Mouse (Mus musculus): ENCODE results near the gene Fgfr2. TPM values are rescaled to one million over a fixed set of nuclear protein-coding genes. Genes with fewer than 3 reads are reported as not detected.

Gene Fgfr2
- polyA plus RNA-seq, 1 experiment from 2014 or later: not detected

DNA sequence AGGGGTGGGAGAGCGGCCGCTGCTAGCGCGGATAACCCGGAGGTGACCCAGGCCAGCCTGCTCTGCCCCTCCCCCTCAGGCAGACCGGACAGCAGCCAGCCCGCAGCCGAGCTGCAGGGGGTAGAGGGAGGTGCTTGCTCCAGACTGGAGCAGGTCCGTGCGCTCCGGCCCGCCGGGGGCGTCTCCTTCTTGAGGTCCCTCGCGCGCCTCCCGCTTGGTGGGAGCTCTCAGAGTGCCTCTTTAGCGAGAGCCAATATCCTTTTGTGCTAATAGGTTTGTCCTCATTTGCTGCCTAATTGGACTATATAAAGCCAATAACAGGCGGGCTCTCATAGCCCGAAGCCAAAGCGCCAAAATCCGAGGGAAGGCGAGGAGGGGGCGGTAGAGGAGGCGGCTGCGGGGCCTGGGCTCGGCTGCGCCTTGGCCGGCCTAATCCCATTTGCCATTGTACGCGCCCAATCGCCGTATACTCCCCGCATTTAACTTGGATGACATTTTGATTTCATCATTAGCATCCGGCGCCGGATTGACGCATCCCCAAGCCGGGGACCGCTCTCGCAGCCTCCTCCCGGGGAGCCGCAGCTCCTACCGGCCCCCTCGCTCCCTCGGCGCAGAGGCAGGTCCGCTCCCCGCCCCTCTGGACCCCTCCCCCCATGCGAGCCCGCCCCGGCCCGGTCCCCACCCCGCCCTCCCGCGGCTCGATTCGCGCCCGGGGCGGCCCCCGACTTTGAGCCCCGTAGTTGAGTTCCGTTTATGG, 1580.9 kb downstream of the Fgfr2 start, which contains the start of gene Hmx3:
Gene Hmx3, plus strand, starts transcription at position 753 of the 757 bp plus-strand sequence.

DNA sequence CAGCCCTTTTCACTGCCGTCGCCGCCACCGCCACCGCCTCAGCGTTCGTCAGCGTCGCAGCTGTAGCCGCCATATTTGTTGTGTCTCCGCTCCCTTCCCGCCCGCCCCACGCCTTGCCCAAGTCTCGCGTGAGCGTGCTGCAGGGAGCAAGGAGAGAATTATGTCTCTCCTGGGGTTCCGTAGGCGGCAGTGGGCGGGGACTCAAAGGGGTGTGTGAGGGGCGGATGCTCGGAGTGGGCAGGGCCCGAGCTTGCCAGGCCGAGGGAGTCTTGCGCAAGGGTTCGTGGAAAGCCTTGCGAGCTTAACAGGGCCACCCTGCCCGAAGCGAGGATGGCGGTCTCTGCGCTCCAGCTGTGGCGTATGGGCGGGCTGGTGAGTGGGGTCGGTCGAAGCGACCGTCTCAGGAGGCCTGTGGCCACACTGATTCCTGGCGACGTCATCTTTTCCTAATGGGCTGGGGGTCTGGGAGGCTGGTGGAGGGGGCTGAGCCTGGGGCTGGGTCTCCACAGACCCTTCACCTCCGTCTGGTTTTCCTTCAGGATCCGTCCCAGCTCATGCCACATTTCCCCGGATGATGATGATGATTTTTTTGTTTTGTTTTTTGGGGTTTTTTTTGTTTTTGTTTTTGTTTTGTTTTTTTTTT, 1712.6 kb downstream of the Fgfr2 start, which contains the start of the genes Ikzf5 and Acadsb:
Gene Ikzf5, minus strand, starts transcription at position 106 of the 643 bp plus-strand sequence.
Gene Acadsb, plus strand, starts transcription at position 186 of the 643 bp plus-strand sequence.

DNA sequence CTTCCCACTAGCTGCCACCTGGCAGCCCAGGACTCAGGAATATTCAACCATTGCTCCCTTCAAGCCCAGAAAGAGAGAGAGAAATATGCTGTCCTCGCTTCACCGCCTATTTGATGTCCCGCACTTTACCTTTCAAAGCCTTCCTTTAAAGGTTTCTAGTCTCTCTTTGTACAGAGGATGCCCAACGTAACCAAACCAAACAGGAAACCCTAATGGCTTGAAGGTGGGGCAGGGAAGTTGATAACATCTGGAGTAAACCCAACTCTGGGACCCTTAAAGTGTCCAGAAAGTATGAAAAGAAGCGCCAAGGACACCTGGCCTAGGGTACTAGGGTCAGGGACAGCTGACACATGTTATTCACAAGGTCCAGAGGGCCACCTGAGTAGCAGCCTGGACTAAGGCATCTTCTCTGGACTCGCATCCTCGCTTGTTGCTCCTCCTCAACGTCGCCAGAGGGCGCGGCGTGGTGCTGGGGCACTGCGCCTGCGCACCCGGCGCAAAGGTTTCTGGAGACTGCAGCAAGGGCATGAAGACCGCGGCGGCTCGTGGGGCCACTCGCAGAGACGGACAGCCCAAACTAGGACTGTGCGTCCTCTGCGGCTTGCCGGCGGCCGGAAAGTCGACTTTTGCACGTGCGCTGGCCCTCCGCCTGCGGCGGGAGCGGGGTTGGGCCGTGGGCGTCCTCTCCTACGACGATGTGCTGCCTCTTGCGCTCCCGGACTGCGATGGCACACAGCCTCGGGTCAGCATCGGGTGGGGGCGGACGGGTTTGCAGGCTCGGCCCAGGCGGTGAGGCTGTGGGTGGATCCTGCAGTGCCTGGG, 1752.3 kb downstream of the Fgfr2 start, which contains the start of gene Pstk:
Gene Pstk, plus strand, starts transcription at position 494 of the 822 bp plus-strand sequence.

DNA sequence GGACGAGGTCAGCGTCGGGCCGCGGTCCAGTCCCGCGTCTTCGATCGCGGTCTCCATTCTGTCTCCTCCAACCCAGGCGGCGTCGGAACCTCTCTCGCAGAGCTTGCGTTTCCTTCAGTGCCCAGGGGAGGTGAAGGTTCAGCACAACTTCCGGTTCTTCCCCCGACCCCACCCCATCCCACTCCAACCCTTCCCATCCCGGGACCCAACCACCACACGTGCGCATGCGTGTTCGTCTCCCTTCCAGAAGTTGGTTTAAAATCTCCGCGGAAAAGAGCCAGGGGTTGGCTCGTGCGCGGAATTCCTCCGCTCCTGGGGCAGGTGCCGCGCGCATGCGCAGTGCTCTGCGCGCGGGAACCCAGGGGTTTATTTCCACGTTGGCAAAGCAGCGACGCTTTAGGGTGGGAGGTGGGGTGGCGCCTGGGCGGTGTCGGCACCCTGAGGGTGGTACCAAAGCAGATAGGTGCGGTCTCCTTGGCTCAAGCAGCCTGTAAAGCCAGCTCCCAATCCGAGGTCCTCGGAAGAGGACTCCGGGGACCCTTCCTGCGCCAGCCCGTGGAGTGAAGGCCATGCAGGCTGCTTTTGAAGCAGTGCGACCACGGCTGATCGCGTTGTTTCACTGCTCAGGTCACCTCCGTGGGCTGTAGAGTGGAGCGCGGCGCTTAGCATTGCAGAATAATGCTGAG, 1760.4 kb downstream of the Fgfr2 start, which contains the start of gene 2310057M21Rik:
Gene 2310057M21Rik, minus strand, starts transcription at position 145 of the 686 bp plus-strand sequence.

DNA sequence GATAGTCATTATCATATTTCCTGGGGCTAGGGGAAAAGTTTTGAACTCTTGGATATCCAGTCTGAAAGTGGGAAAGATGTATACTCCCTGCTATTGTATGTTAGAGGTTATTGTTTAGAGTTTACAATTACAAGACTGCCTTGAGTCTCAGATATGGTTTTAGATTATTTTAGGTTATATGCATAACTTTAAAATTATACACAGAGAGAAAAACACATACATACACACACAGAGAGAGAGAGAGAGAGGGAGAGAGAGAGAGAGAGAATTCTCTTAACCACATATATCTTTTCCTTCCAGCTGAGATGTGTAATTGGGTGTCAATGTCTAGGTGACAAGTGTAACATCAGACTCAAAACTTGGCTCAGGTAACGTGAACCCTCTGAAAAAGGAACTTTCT, 1789.6 kb downstream of the Fgfr2 start, which contains the start of gene Fam24a:
Gene Fam24a, plus strand, starts transcription at position 301 of the 400 bp plus-strand sequence.

DNA sequence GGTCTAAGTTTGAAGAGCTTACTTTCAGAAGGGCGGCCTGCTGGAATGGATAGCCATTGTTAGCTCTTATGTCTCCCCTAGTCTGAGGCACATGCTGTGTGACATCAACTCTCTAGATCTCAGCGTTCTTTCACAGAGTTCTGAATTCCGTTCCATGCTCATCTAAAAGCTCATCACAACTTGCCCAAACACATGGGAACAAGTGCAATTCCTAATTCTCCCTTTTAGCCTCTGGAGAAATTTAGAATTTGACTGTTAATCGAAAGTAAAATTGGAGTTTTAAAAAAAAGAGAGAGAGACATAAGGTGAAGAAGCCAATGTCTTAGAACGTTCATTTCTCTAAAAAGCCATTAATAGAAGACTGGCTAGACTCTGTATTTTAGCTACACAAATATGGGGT, 1793.7 kb downstream of the Fgfr2 start, which contains the start of gene Fam24b:
Gene Fam24b, minus strand, starts transcription at position 101 of the 400 bp plus-strand sequence.

DNA sequence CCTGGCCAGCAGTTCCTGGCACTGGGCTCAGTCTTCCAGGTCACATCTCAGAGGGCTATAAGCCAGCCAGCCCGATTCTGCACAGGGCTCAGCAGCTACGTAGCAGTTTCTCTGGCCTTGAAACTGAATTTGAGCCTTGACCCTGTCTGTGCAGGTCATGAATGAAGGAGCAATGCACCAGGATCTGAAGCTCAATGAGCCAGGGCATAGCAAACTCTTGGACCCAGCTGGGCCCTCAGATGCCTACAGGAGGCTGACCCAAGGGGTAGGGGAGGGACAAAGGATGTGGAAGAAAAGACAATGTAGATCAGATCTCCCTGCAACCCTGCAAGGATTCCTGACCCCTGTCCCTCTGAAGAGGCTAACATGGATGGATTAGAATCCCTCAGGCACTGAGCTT, 1801.0 kb downstream of the Fgfr2 start, which contains the start of gene Cuzd1:
Gene Cuzd1, minus strand, starts transcription at position 101 of the 400 bp plus-strand sequence.

DNA sequence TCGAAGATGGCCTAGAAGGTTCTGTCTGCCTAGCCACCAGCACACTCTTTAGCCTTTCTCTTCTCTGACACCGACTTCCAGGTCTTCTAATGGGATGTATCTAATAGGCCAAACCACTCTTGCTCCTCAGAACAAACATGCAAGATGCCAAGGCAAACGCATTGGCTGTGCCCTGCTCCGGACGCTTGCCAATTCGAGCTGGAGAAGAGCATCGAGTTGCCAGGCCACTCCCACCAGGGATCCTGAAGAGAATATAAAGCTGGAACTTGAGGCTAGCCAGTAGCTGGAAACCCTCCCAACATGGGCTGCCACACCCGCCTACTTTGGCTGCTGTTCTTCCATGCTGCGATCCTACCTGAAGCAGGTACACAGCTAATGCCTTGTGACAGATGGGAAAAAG, 1949.0 kb downstream of the Fgfr2 start, which contains the start of gene 5430419D17Rik:
Gene 5430419D17Rik, plus strand, starts transcription at position 282 of the 400 bp plus-strand sequence.

DNA sequence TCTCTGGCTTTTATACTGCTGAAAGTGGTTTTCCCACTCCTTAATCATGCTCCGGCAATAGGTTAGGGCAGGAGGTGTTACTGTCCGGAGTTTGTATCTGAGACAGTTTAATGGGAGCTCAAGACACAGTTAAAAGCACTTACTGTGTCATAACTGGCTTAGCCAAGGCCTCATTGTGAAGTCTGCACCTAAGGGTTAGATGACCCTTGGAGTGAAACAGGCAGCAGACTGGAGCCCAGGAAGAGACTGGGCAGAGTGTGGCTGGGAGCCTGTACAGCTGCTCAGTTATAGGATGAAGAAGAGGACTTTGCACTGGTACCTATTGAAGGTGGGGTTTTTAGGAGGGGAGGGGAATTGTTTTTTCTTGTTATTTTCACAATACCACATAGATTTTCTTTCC, 1976.9 kb downstream of the Fgfr2 start, which contains the start of gene 4933402N03Rik:
Gene 4933402N03Rik, minus strand, starts transcription at position 101 of the 400 bp plus-strand sequence.

DNA sequence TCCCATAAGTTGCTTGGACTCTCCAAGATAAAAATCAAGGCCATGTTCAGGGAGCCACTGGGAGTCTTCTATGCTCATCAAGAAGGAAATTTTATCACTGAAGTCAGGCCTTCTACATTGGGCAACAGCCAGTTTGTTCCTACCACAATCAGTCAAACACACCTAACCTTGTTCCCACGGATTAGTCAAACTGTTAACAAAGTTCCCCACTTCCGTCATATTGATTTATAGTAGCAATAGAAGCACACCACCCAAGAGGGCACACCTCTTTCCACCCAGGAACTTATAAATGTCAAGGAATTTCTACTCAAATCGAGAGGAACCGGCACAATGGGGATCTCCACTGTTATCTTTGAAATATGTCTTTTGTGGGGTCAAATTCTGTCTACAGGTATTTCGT, 2091.4 kb downstream of the Fgfr2 start, which contains the start of gene Dmbt1:
Gene Dmbt1, plus strand, starts transcription at position 299 of the 400 bp plus-strand sequence.

DNA sequence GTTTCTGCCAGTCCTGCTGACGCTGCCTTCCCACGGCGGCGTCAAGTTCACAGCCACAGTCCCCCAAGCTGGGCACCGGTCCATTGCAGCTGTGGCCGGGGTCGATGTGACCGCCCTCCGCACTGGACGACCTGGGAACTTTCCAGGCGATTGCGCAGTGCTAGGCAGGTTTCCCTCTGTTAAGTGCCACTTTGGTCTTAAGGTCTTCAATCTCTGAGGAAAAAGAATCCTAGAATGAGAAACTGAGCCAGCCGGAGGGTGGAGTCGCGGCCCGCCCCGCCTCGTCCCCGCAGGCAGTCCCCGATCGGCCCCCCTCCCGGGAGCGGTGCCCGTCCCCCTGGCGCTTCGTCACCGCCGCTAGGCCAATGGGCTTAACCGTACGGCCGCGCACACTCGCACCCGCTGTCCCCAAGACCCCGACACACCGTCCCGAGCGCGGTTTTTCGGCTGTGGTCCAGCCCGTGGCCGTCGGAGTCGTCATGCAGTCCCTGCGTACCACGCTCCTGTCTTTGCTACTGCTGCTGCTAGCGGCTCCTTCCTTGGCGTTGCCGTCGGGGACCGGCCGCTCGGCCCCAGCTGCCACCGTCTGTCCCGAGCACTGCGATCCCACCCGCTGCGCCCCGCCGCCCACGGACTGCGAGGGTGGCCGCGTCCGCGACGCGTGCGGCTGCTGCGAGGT, 2187.2 kb downstream of the Fgfr2 start, which contains the start of gene Htra1:
Gene Htra1, plus strand, starts transcription at position 319 of the 679 bp plus-strand sequence.

DNA sequence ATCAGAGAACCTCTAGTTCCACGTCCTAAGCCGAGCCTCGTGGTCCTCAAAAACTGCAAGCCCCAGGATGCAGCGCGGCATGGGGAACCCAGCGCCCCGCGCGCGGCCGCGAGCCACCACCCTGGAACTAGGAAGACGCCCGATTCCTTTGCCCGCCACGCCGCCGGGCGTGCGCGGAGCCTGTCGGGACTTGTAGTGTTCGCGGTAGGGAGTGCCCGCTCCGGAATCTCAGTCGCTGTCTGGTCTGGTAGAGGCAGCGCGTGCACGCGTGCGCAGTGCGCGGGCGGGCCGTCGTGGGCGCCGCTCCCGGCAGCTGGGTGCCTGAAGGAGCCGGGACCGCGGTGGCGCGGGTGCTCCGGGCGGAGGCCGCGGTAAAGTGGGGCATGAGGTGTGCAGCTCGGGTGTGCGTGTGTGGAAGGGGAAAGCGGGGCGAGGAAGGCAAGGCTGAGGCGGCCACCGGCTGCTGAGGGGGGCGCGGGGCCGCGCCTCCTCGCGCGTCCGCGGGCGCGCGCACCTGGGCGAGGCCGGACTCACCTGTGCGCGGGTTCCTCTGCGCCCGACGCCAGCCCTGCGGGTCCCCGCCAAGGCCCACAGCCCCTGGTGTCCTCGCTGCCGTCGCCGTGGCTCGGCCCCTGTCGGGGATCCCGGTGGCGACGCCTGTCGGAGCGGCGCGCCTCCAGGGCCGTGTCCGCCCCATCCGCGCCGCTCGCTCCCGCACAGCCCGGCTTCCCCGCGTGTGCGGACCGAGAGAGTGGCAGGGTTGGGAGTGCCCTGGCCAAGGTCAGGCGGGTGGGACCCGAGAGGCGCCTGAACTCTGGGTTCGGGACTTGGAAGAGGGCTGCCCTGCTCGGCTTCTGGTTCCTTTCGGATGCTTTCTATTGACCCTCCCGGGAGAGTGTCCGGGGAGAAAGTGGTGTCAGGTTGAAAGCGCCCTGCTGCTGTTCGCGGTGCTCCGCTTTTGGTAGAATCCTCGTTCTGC, 2257.2 kb downstream of the Fgfr2 start, which contains the start of gene Plekha1:
Gene Plekha1, plus strand, starts transcription at position 144 of the 979 bp plus-strand sequence.

DNA sequence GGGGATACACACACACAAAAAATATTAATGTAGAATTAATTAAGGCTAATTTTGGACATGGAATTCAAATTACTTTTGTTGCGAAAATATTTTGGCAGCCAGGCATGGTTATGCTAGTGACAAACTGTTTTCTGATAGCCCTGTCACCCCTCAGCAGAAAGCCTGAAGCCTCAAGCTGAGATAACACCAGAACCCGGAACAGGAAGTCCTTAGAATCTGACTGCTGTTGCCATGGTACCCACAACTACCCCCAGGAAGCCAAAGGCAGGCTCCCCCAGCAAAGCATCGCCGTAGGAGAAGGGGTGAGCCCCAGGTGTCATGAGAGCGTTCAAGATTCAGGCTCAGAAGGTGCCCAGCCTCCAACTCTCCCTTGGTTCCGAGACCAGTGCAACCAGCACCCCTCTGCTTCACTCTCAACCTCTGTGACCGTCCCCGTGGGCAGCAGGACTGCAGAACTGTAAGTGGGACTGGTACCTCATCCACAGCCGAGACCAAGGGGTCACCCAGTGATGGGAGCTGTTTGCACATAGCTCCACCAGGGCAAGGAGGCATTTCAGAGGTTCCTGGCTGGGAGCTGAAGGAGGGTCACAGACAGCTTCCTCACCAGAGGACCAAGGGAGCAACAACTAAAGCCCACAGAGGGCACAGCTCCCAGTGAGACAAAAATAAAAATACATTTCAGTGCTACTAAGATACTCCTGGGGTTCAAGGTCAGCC, 2349.1 kb downstream of the Fgfr2 start, which contains the start of gene Btbd16:
Gene Btbd16, plus strand, starts transcription at position 156 of the 717 bp plus-strand sequence.

DNA sequence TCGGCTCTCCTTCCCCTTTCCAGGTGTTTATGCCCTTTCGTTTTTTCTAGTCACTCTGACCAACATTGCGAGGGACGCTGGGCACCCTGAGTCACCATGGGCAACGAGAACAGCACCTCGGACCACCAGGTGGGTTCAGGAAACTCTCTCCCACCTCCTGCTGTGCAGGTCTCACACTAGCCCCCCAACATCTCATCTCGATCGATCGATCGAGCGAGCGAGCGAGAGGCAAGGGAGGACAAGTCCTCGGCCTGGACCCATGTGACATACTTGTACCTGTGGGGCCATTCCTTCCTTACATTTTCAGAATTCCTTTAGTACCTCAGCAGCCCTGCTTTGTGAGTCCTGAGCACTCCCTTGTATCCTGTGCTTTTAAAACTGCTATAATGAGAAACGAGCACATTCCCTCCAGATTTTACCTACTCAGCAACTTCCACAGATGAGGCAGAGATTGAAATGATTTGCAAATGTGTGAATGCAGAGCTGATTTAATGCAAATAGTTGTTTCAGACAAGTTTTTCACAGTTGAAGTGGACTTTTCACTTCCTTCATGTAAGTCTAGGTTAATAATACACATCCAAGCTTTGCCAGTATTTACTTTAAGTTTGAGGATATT, 2545.7 kb downstream of the Fgfr2 start, which contains the start of gene Tacc2:
Gene Tacc2, plus strand, starts transcription at position 51 of the 616 bp plus-strand sequence.

DNA sequence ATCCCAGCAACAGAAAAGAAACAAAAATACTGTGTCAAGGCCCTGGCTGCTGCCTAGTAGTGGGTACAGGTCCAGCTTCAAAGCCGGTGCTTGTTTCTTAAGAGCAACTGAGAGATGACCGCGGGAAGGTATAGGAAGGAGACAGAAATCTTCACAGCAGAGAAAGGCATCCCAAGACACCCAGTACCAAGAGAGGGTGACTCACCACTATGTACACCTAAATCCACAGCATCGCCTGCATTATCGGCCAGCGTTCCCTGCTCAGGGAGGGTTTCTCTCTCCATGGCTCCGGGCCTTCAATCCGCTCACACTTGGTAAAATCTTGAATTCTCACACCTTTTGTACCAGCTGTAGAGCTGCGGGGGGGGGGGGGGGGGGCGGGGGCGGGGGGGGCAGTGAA, 2550.3 kb downstream of the Fgfr2 start, which contains the start of gene Nsmce4a:
Gene Nsmce4a, minus strand, starts transcription at position 298 of the 400 bp plus-strand sequence.

DNA sequence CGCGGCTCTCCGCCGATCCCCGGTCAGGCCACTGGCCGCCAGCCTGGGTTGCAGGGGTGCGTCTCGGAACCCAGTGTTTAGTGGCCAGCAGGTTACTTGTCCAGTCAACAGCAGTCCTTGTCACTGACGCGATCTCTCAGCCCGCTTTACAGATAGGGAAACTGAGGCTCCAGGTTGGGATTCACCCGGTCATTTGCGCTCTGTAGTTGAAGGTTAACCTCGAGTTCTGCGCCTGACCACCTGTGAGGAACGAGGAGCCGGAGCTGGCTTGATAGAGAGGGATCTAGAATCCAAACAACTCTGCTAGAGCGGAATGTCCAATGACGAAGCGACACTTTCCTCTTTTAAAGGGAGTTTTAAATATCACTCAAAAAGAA, 2603.1 kb downstream of the Fgfr2 start, which contains the start of gene Ate1:
Gene Ate1, minus strand, starts transcription at position 321 of the 377 bp plus-strand sequence.

Measured in activated CD4-positive, CD25-positive, alpha-beta regulatory T cell, adult 9 weeks (primary cell).